Mouse (Mus musculus): ENCODE data around the gene Cpb2.

Gene Cpb2

DNA sequence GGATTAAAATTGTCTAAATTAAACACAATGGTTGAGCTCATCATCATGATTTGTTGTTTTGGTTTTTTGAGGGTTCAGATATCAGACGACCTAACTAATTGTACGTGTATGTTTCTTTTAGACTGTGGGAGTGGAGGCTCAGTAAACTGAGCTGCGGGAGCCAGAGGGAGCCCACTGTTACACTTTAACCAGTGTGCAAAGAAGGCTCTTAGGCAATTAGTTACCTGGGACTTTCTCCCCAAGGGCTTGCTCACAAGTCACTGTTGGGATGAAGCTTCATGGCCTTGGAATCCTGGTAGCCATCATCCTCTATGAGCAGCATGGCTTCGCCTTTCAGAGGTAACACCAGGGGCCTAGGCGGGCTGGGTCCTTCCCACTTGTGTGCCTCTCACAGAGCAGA is at the start of gene Cpb2:
Cpb2 (plus strand) TSS at position 201 of the 400 bp plus-strand sequence.
- no peak for DNase-seq (ENCODE audit: low spot score)

DNA sequence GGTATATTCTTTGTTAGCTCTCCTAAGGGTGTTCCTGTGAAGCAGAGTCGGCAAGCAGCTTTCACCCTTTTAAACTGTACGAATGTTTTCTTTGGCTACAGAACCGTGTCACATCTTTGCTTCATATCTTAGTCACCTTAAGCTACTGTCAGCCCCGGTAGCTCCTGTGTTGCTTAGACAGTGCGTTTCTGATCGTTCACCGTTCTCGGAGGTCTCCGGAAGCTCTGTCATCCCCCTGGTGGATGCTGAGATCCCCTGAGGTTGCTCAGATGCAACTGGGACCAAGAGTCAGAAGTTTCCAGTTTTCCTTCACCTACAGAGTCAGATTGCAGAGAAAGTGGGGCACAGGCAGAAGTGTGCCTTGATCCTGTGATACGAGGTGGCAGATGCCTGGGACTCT is 49.7 kb upstream of the Cpb2 start:
- DNase-seq (ENCODE audit: low spot score): no peak

DNA sequence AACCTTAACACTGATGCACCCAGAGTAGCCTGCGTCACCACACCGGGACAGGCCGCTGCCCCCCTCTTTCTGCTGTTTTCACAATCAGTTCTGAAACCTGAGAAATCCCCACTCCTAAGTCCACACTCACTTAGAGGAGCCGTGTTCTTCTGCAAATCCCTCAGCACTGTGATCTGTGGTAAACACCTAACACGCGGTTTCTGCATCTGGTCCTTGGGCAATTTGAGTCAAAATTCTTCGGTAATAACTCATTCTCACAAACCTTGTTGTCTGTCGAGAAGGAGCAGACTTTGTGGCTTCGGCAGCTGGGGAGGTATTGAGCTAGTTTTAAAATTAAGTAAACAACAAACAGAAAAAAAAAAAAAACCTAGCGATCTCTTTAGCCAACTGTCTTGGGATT is 49.2 kb upstream of the Cpb2 start:
- DNase-seq (ENCODE audit: low spot score): no peak

DNA sequence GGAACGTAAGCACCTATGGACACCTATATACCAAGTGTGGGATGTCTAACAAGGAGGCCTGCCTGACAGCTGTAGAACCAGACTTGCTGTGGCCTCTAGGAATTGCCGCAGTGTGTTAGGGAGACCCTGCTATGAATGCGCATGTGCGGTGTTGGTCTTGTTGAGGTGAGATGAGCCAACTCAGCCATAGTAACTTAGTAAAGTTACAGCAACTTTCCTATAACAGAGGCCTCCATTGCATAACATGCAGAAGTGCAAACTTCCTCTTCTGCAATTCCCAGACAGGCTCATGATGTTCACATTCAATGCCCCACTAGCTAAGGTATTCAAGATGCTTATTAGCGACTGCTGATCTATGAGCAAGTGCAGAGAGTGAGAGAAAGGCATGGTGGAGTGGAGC is 46.6 kb upstream of the Cpb2 start:
- DNase-seq (ENCODE audit: low spot score): no peak

GRCm38 (mm10) chr14:75197027-75197426 is 45.1 kb upstream of the Cpb2 start:
- DNase-seq (ENCODE audit: low spot score): peak; percentile 55

GRCm38 (mm10) chr14:75197660-75198059 is 44.4 kb upstream of the Cpb2 start:
- no peak for DNase-seq (ENCODE audit: low spot score)

DNA sequence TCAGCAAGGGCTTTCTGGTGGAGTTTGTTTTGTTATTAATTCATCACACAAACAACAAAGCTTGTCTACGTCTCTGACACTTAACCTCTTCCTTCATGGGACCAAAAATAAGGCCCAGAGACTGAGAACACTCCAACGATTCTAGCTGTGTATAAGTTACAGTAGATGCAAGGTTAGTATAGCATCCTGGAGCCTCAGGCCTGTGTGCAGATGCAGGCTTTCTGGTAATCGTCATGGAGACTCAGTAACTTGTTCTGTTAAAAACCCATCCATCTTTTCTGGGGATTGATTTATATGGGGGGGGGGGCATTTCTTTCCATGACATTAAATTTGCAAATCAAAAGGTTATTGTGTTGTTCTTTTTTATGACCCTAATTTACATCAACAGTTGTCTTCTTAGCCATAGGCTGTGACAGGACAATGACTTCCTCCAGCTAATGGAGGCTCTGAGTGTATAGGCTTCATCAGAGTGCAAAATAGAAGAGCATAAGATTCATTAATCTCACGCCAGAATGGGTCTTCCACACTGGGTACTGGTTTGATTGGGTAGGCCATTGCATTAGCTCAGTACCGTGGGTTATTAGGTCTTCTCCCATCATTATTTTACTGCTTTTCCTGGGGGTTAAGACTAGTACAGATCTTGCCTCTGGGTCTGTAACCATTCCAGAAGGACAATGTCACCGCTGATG is 36.6 kb upstream of the Cpb2 start:
- no peak for DNase-seq (ENCODE audit: low spot score)

- no peak for DNase-seq (ENCODE audit: low spot score)
These were observed 35.8 kb upstream of the Cpb2 start for GRCm38 (mm10) chr14:75206307-75206706.

GRCm38 (mm10) chr14:75208572-75209151 is 33.4 kb upstream of the Cpb2 start:
- DNase-seq (ENCODE audit: low spot score): no peak

- DNase-seq (ENCODE audit: low spot score): no peak
These were observed 28.3 kb upstream of the Cpb2 start for GRCm38 (mm10) chr14:75213752-75214151.

DNA sequence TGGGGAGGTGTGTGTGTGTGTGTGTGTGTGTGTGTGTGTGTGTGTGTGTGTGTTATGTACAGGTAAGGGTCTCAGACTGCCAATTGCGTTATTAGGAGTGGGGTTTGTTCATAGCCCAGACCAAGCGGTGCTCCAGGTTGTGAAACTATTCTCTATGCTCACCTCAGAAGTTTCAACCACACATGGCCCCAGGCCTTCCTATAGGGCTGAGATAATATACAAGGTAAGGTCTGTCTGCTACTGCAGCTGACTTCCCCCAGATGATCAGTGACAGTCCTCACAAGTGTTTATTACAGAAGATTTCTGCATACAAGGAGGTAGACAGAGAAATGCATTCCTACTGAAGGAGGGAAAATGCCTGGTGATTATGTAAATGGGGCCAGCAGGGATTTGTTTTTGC is 23.2 kb upstream of the Cpb2 start:
- DNase-seq (ENCODE audit: low spot score): no peak

GRCm38 (mm10) chr14:75219250-75219913 is 22.7 kb upstream of the Cpb2 start:
- no peak for DNase-seq (ENCODE audit: low spot score)

- no peak for DNase-seq (ENCODE audit: low spot score)
These were observed 19.7 kb upstream of the Cpb2 start for GRCm38 (mm10) chr14:75222386-75222785.

- DNase-seq (ENCODE audit: low spot score): no peak
These were observed 14.5 kb upstream of the Cpb2 start for GRCm38 (mm10) chr14:75227453-75228084.

GRCm38 (mm10) chr14:75229834-75230233 is 12.3 kb upstream of the Cpb2 start:
- peak; percentile 9 for DNase-seq (ENCODE audit: low spot score)

DNA sequence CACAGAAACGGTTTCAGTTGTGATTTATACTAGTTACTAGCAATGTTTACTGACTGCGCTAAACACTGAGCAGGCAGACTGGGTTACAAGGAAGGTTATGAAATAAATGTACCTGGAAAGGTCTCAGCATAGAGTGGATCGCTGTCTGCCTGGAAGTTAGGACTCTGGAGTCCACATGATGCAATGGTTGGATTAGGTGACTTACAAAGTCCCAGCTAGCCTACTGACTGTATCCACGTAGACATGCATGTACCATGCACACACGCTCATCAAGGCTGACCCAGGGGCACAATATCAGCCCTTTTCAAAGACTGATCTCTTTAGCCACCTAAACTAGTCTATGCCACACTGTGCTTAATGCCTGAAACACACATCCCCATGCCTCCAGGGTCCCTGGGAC is 9.0 kb upstream of the Cpb2 start:
- DNase-seq (ENCODE audit: low spot score): no peak

GRCm38 (mm10) chr14:75235552-75235951 is 6.5 kb upstream of the Cpb2 start:
- DNase-seq (ENCODE audit: low spot score): no peak

DNA sequence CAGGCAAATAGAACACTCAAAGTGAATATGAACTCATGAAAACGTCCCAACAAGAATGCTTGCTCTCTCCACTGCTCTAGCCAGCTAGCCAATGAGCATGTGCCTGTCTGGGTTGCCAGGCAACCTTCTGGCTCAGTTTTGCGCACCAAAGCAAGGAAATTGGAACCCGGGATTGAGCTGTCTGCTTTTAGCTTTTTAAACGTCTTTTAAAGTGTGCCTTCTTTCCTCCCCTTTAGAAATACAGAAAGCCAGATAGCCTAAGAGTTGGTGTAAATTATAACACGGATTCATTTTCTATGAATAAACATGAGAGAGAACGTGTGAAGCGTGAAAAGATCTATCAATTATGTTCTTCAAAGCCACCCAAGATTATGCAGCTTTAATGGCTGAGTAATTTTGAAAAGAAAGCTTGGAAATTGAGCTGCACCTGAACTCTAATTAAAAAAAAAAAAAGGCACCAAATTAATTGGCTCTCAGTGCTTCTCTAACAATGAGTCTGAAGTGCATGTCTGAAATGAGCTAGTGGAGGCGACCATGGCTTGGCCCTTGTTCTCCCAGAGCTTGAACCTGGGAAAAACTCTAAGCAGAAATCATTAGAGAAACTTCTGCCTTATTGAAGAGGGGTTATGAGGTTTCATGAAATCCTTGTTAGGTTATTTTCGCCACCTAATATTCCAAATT is 6.0 kb upstream of the Cpb2 start:
- peak; percentile 17 for DNase-seq (ENCODE audit: low spot score)

DNA sequence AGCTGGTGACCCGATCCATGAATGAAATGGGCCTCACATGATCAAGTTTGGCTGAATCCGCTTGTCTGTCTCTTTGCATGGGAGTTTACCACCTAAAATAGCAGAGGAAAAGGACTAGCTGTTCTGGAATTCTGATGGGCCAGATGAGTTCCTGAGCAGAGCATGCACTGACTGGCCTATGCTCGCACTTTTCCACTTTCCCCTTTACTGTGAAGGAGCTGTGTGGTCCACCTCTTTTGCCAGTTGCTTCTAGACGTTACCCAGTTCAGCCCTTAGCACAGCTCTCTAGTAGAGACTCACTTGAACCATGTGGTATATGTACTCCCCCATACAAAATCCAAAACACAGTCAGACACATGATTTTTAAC is 5.5 kb upstream of the Cpb2 start:
- DNase-seq (ENCODE audit: low spot score): no peak

GRCm38 (mm10) chr14:75237096-75237495 is 5.0 kb upstream of the Cpb2 start:
- DNase-seq (ENCODE audit: low spot score): no peak

GRCm38 (mm10) chr14:75238054-75238692 is 3.9 kb upstream of the Cpb2 start:
- no peak for DNase-seq (ENCODE audit: low spot score)
